Mouse (Mus musculus): Measurements from ENCODE around the gene Plxnc1.

The Plxnc1 gene

DNA sequence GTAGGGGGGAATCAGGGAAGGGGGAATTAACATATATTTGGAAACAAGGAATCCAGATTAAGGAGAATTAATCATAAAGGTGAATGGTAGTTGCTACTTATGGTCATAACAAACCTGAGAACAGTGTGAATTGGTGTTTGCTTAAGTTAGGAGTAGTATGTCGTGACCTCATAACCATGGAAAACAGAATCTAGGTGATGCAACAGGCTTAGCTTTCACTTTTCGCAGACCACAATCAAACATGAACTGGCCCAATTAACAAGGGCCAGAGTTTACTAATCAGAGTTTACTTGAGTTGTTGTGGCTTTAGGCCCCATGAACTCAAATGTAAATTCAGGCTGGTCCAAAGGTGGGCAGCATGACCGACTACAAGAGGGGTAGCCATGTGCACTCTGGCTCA lies 150.7 kb downstream of the Plxnc1 start:
- ATAC-seq (ENCODE audit: insufficient number of reproducible peaks, low FRiP score, low TSS enrichment), result no peak

DNA sequence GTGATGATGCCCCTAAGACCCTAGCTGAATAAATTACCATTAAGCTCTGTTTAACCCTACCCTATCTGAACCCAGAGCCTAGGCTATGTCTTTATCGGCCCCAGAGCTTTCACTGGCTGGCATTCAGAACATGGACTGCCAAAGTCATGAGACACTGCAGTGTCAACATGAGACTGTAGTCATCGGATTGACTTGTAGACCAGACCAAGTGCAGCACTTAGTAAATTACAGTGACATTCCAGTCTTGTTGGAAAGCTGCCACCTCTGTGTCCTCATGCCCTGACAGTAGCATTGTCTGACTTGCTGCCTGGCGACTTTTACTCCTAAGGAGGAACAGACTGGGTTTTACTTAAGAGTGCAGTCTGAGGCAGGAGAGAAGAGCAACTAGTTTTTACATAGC lies 155.4 kb downstream of the Plxnc1 start:
- no peak for ATAC-seq (ENCODE audit: insufficient number of reproducible peaks, low FRiP score, low TSS enrichment)

DNA sequence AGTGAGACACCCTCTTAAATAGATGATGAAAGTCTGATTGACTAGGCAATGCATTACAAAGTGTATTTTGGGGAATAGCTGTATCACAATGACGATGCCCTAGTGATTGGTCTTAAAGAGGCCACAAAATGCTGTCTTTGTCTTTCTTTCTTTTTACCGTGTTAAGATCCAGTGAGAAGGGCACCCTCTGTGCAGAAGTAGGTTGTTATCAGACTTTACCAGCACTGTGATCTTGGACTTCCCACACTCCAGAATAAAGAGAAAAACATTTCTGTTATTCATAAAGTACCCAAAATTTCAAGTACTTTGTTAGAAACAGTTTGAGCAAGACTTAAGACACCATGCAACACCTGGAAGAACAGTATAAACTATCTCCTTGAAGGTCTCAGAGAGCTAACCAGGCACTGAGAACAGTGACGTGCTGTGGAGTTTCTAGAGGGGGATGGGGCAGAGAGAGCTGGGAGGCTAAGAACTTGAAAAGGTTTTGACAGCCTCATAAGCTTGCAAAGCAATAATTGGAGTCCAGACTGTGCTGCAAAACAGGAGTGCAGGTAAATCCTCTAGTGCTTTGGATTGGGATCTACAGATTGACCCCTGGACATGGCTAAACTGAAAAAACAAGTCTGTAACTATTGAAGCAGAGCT lies 163.9 kb downstream of the Plxnc1 start:
- ATAC-seq (ENCODE audit: insufficient number of reproducible peaks, low FRiP score, low TSS enrichment), result no peak

DNA sequence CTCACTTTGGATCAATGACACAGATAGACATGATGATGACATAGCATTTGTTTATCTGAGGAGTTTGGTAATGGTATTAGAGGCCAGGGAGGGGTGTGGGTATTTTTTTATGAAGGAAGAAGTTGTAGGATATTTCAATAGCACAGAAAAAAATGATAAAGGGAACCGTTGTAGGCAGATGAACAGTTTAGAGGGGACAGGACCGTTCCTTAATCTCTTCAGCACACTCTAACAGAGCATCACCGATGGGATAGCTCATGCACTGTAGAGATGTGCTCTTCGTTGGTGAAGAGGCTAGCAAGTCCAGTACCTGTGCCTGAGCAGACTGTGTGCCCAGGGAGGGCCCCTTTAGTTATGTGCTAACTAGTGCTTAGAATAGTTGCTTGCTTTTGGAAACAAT lies 165.3 kb downstream of the Plxnc1 start:
- ATAC-seq (ENCODE audit: insufficient number of reproducible peaks, low FRiP score, low TSS enrichment), result no peak

DNA sequence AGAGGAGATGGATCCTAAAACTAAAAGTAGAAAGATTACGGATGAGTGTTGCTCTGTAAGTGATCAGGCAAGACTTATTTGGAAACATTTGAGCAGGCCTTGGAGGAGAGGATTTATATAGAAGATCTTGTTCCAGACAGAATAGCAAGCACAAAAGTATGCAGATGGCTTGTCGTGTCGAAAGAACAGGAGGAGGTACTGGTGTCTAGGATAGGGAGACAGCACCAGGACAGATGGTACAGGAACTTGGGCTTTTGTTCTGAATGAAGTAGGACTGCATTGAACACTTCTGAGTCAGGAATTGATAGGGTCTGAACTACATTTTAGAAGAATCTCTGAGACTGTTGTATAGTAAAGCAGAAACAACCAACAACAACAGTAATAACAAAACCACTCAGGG lies 167.1 kb downstream of the Plxnc1 start:
- no peak for ATAC-seq (ENCODE audit: insufficient number of reproducible peaks, low FRiP score, low TSS enrichment)

DNA sequence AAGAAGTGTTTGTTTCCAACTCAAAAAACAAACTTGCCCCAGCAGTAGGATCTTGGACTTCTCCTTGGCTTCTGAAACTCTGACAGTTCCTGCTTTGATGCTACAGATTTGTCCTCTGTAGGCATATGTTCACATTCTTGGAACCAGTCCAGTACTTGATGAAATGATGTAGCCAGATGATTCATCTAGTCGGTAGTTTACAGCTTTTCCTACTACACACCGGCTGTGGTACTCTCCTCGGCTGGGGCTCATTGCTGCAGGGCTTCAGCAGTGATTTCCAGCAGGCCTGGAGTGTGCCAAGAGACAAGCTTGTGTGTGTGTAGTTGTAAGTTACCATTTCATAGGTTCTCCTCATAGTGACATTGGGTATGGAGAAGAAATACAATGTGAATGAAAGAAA lies 173.1 kb downstream of the Plxnc1 start:
- ATAC-seq (ENCODE audit: insufficient number of reproducible peaks, low FRiP score, low TSS enrichment), result no peak

DNA sequence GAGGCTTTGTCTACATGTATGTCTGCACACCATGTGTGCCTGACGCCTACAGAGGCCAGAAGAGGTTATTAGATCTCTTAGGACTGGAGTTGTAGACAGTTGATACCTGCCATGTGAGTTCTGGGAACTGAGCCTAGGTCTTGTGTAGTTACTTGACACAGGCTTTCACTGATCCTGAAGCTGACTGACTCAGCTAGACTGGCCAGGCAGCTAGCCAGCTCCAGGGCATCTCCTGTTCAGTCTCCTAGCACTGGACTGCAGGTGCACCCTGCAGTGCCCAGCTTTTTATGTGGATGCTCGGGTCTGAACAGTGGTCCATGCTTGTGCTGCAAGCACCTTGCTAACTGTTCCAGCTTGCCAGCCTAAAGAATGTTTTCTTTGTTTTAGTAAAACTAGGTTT lies 197.6 kb downstream of the Plxnc1 start:
- ATAC-seq (ENCODE audit: insufficient number of reproducible peaks, low FRiP score, low TSS enrichment), result no peak

DNA sequence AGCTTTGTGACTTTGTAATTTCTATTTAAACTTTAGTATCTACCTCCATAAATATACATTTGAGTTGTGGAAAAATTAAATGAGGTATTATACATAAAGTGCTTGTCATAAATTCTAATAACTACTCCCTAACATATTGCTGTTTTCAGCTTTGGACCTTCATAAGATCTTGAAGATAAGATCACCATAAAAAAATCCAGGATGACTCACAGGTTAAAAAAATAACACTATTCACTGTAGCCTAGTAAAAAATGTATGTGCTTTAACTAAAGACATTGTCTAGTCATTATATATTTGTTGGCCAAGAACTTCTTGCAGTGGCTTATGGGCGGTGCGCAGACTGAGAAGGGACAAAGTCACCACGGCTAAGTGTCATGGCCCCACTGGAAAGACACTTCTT lies 203.2 kb downstream of the Plxnc1 start:
- no peak for ATAC-seq (ENCODE audit: insufficient number of reproducible peaks, low FRiP score, low TSS enrichment)

Data from cerebellum, adult (tissue).